Mouse (Mus musculus) activated CD4-positive, CD25-positive, alpha-beta regulatory T cell, adult 4 months (primary cell): ENCODE measurements around the gene Glg1. TPM values are rescaled to one million over a fixed set of nuclear protein-coding genes. Genes with fewer than 3 reads are reported as not detected.
"Not testable (repeated sequence)": the region's sequence is repeated elsewhere in the genome, so short reads cannot be mapped to it uniquely, and the experiment has no call there.

Source experiments
- ATAC-seq: one replicate; pipeline ENCODE4 v1.8.0; 2017
- polyA plus RNA-seq, 2 experiments: library from polyadenylated mRNA; unstranded; fragments of 100-300 nt; shearing (Covaris generic); gene quantifications; one replicate each; pipeline ENCODE4 v1.2.1; 2017

Gene Glg1
- polyA plus RNA-seq, 2 experiments from 2014 or later = 28.3 to 28.7 TPM

GRCm38 (mm10) chr8:111250111-111250510, 8.9 kb downstream of the Glg1 start:
- no peak for ATAC-seq

GRCm38 (mm10) chr8:111248136-111248535, 10.9 kb downstream of the Glg1 start:
- ATAC-seq = no peak

GRCm38 (mm10) chr8:111246864-111247263, 12.2 kb downstream of the Glg1 start:
- not testable (repeated sequence) for ATAC-seq

DNA sequence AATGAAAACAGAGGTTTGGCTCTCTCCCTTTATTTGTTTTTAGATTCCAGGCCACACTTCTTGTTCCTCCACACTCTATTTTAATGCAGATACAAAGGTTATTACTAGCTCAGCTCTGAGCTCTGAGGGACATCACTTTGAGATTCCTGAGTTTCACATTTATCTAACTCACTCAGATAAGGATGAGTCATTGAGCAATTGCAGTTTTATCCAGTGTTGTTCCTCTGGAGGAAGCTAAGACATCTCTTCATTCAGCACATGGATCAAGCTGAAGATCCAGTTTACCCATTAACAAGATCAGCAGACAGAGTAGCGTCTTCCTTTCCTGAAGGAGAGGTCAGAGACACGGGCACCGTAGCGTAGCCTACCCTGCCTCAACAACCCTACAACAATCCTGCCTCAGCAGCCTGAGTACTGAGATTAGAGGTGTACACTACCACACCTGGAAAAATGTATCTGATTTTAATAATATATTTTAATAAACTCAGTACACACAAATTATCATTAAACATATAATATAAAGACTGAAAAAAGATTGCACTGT, 12.7 kb downstream of the Glg1 start:
- ATAC-seq = no peak

DNA sequence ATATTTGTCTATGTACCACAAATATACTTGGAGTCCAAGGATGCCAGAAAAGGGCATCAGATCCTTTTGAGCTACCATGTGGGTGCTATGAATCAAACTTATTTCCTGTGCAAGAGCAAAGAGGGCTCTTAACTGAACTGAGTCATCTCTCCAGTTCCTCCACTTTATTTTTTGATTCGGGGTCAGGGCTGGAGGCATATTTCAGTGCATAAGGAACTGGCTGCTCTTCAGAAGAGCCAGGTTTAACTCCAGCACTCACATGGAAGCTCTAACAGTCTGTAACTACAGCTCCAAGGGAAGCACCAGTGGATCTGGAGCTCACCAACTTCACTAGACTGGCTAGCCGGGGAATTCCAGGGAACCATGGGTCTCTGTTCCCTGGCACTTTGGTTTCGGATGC, 21.7 kb downstream of the Glg1 start:
- ATAC-seq = no peak

GRCm38 (mm10) chr8:111233730-111234129, 25.3 kb downstream of the Glg1 start:
- ATAC-seq = no peak

- ATAC-seq = no peak
Measured at GRCm38 (mm10) chr8:111224153-111224552, 34.9 kb downstream of the Glg1 start.

DNA sequence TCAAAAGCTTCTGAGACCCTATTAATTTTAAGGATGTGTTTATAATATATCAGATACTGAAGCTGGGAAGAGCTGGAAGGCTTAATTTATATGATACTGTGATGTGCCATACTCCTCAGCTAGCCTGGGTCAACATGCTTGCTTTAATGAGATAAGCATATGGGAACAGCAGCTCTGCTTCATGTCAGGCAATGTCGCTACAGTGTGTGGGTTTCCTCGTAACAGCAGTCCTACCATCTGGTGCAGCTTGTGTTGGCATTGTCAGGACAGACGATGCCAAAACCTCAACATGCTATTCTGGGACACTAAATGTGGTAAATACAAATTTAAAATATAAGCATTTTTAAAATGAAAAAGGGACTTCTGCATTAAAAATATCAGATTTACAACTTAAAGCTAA, 40.9 kb downstream of the Glg1 start:
- ATAC-seq = no peak

GRCm38 (mm10) chr8:111213406-111213805, 45.6 kb downstream of the Glg1 start:
- no peak for ATAC-seq

- ATAC-seq = no peak
Measured at GRCm38 (mm10) chr8:111211180-111211579, 47.8 kb downstream of the Glg1 start.

GRCm38 (mm10) chr8:111209874-111210273, 49.1 kb downstream of the Glg1 start:
- no peak for ATAC-seq

DNA sequence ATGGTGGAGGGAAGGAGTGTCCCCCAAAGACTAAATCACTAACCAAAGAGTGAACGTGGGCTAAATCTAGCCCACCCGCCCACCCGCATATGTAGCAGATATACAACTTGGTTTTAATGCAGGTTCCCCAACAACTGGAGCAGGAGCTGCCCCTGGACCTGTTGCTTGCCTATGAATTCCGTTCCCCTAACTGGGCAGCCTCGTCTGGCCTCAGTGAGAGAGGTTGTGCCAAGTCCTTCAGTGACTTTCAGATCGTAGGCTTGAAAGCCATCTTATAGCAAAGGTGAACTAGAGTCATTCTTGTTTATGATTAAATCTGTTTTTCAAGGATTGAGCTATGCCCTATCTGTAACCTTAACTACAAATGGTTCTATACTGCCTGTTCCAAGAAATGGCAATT, 52.7 kb downstream of the Glg1 start:
- no peak for ATAC-seq

DNA sequence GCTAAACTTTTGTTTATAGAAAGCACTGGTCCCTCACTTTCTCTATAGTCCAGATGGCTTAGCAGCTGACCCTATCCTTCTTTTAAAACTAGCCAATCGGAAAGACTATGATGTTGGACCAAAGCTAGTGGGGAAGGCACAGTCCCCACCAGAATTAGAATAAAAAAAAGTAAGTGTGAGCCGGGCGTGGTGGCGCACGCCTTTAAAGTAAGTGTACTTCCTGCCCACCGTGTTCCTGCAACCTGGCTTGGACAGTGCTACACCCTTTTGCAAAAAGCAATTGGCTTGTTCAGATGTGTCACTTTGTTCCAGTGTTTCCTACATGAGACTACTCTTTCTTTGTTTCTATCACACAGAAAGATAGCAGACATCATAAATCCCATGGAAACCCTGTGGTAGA, 54.0 kb downstream of the Glg1 start:
- ATAC-seq = no peak

DNA sequence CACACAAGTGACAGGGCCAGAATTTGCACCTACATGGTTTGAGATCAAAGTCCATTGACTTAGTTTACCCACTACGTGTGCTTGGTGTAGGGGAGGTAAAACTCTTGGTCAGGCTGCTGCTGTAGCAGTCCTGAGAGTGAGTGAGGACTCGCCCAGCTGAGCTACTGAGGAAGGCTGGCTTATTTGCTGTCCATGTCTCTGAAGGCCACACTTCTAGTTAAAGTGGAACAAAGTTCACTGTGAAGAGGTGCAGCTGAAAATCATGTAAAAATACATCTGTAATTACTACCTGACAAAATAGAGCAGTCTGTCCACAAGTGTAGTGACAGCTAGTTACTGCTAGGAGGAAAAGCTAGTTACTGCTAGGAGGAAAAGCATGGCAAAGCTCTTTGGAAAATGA, 55.7 kb downstream of the Glg1 start:
- ATAC-seq = no peak

DNA sequence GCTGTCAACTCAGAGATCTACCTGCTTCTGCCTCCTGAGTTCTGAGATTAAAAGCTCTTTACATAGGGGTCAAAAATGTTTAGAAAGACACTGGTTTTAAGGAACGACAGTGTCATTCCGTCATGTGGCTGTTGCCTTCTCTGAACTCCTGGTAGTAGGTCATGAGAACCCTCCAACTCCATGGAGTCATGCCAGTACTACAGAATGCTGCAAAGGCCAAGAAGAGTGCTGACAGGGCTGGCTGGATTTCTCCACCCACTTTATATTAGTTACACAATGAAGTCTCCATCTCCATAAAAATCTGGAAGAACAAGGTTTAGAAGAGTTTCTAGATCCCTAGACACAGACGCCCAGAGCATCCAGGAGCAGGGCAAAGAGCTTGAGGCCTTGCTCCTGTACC, 61.0 kb downstream of the Glg1 start:
- ATAC-seq = no peak

DNA sequence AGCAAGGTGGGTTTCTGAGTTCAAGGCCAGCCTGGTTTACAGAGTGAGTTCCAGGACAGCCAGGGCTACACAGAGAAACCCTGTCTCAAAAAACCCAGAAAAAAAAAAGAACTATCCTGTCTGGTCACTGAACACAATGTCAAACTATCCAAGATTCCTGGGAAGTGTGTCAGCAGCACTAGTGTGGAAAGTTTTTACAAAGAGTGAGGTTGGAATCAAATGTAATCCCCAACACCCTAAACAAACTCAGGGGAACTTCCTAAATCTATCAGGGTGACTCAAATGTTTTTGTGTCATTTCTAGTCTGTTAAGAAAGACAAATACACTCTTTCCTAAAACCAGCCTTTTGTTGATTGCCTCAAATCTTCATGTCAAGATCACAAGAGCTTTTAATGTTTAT, 62.8 kb downstream of the Glg1 start:
- no peak for ATAC-seq

GRCm38 (mm10) chr8:111188594-111189211, 70.3 kb downstream of the Glg1 start:
- no peak for ATAC-seq

DNA sequence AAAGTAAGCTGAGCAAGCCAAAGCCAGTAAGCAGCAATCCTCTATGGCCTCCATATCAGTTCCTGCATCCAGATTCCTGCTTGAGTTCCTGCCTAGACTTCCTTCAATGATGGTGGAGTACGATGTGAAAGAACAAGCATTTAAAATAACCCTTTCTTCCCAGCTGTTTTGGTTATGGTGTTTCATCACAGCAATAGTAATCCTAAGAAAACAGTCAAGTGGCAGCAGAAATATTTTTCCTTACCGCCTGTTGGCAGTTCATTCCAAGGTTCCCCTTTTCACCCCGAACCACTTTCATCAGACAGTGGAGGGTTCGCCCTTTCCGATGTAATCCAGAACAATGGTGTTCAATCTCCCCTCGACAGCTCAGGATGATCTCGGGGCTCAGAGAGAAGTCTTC, 71.5 kb downstream of the Glg1 start:
- no peak for ATAC-seq

- ATAC-seq = no peak
Measured at GRCm38 (mm10) chr8:111185472-111185947, 73.5 kb downstream of the Glg1 start.

GRCm38 (mm10) chr8:111171661-111172060, 87.4 kb downstream of the Glg1 start:
- ATAC-seq = no peak

DNA sequence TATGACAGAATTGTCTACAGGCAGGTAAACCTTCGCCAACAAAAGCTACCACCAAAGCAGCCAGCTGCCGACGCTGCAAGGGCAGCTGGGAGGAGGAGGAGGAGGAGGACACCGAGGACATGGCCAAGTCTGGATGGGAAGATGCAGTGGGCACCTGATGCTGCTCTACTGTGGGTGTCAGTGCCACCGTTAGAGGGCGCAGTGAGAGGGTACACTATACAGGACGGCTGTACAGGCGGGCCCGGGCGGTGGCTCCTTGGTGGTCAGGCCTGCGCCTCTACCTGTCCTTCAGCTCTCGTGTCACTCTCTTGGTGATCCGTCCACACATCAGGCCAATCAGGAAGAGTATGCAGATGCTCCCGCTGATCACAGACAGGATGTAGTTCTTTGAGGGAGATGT, 101.4 kb downstream of the Glg1 start:
- no peak for ATAC-seq

- no peak for ATAC-seq
Measured at GRCm38 (mm10) chr8:111155721-111156436, 103.1 kb downstream of the Glg1 start.

DNA sequence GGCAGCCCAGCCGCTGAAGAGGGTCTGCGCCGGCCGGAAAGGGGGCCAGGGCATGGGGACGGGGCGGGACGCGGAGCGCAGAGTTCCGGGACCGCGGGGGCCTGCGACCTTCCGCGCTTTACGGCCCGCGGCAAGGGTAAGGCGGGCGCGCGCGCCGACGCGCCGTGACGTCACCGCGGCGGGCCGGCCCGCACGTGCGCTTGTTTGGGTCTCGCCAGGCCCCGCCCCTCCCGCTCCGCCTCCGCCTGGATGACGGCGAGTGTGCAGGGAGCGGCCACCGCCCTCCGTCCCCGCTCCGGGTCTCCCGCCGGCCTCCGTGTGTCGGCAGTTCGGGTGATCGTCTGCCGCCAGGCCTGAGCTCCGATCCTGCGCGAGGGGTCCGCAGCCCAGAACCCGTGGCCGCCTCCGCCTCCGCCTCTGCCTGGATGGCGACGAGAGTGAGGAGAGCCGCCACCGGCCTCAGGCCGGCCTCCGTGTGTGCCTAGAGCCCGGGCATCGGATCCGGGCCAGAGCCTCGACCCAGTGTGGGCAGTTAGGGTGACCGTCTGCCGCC, 113.5 kb downstream of the Glg1 start:
- ATAC-seq = peak; percentile 88
